Mouse (Mus musculus): ENCODE measurements at regions not wholly inside any gene's neighbourhood (a gene's known extent, or its start where the extent isn't known, plus 50 kb on each side); places are given as distances from the start of the nearest gene placed in this dataset.
A peak's percentile ranks its signal among the peaks of the same experiment; 100 is the strongest.

DNA sequence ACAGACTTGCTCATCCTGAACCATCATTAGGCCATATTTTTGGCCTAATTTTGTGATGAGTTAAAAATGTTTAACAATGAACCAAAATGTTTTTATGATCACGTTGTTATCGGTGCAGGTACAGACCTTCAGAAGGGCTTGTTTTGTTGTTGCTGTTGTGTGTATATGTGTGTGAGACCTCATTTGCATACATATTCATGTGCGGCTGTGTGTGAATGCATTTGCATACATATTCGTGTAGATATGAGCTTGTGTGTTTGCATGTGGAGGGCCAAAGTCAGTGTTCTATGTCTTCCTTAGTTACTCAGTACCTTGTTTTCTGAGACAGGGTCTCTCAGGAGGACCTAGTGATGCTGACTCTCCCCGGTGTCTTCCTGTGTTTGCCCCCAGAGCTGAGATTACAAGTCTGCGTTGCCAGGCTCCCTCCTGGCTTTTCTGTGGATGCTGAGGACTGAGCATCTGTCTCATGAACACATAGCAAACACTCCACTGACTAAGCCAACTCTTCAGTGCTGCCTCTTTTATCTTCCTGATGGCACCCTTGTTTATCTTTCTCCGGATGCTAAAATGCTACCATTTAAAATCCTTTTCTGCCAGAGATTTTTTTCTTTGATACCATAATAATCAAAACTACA, 726.5 kb upstream of the Pfkp start:
- H3K4me3 ChIP-seq (ENCODE audit: low read depth, low read length), result no peak overlapping the region
- no peak for DNase-seq (ENCODE audit: low spot score)
- H3K9me3 ChIP-seq (ENCODE audit: control insufficient read depth, low read length), result no peaks in the 10 kb centered on the region
- H3K36me3 ChIP-seq (ENCODE audit: control insufficient read depth, insufficient read depth, low read length), result no peaks in the 10 kb centered on the region
- H3K4me2 ChIP-seq (ENCODE audit: low read depth, low read length, severe bottlenecking), result no peak overlapping the region
- H3K27ac ChIP-seq (ENCODE audit: low read depth, low read length), result no peak overlapping the region
- no peak overlapping the region for H3K9ac ChIP-seq (ENCODE audit: low read length)
- no peaks in the 10 kb centered on the region for H3K27me3 ChIP-seq (ENCODE audit: control insufficient read depth, insufficient read depth, low read length)
- ATAC-seq (replicated peaks; ENCODE audit: low FRiP score), result no peak
- WGBS, result 86% methylated on average over 7 of the region's 7 CpGs
- H3K4me1 ChIP-seq (replicated peaks; ENCODE audit: control insufficient read depth, insufficient read depth, low read length), result no peaks in the 10 kb centered on the region

GRCm38 (mm10) chr13:7414342-7415287, 766.0 kb upstream of the Pfkp start:
- H3K9me3 ChIP-seq (ENCODE audit: control insufficient read depth, low read length), result no peaks in the 10 kb centered on the region

DNA sequence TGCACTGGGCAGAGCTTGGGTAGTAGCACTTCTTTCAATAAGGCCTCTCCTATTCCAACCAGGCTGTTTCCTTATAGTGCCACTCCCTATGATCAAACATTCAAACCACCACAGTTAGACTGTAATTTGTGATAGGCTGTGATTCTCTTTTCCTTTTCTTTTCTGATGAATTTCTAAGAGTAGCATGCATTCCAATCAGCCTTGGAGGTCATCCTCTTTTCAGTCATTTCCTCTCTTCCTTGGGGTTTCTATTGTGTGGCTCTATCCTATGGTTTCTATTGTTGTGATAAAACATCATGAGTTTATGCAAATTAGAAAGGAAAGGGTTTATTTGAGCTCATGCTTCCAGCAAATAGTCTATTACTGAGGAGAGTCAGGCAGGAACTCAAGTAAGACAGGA, 774.9 kb upstream of the Adarb2 start:
- no peak overlapping the region for H3K4me2 ChIP-seq (ENCODE audit: low read depth, low read length, severe bottlenecking)
- H3K27me3 ChIP-seq (ENCODE audit: control insufficient read depth, insufficient read depth, low read length), result no peaks in the 10 kb centered on the region
- H3K27ac ChIP-seq (ENCODE audit: low read depth, low read length), result no peak overlapping the region
- no peaks in the 10 kb centered on the region for H3K9me3 ChIP-seq (ENCODE audit: control insufficient read depth, low read length)
- no peak for DNase-seq (ENCODE audit: low spot score)
- no peaks in the 10 kb centered on the region for H3K36me3 ChIP-seq (ENCODE audit: control insufficient read depth, insufficient read depth, low read length)
- H3K4me3 ChIP-seq (ENCODE audit: low read depth, low read length), result no peak overlapping the region
- H3K9ac ChIP-seq (ENCODE audit: low read length), result no peak overlapping the region
- no peak for ATAC-seq (replicated peaks; ENCODE audit: low FRiP score)
- H3K4me1 ChIP-seq (replicated peaks; ENCODE audit: control insufficient read depth, insufficient read depth, low read length), result no peaks in the 10 kb centered on the region

More at GRCm38 (mm10) chr13:7414342-7415287, 766.0 kb upstream of the Pfkp start:
- Histone ChIP-seq H3K9ac (ENCODE audit: low read length) (no peak overlapping the region), H3K4me2 (ENCODE audit: low read depth, low read length, severe bottlenecking) (no peak overlapping the region), H3K4me3 (ENCODE audit: low read depth, low read length) (no peak overlapping the region), H3K36me3 (ENCODE audit: control insufficient read depth, insufficient read depth, low read length) (no peaks in the 10 kb centered on the region), H3K27ac (ENCODE audit: low read depth, low read length) (no peak overlapping the region), H3K4me1 (replicated peaks; ENCODE audit: control insufficient read depth, insufficient read depth, low read length) (no peaks in the 10 kb centered on the region), H3K27me3 (ENCODE audit: control insufficient read depth, insufficient read depth, low read length) (no peaks in the 10 kb centered on the region)
- 47% methylated on average over 3 of the region's 3 CpGs for WGBS
- DNase-seq (ENCODE audit: low spot score) (no peak), ATAC-seq (replicated peaks; ENCODE audit: low FRiP score) (peak; percentile 66; the same call in 1 of the 2 replicates)

- Histone ChIP-seq H3K4me1 (replicated peaks; ENCODE audit: control insufficient read depth, insufficient read depth, low read length) (no peaks in the 10 kb centered on the region), H3K9ac (ENCODE audit: low read length) (no peak overlapping the region), H3K4me2 (ENCODE audit: low read depth, low read length, severe bottlenecking) (no peak overlapping the region), H3K27me3 (ENCODE audit: control insufficient read depth, insufficient read depth, low read length) (no peaks in the 10 kb centered on the region), H3K27ac (ENCODE audit: low read depth, low read length) (no peak overlapping the region), H3K36me3 (ENCODE audit: control insufficient read depth, insufficient read depth, low read length) (no peaks in the 10 kb centered on the region), H3K4me3 (ENCODE audit: low read depth, low read length) (no peak overlapping the region), H3K9me3 (ENCODE audit: control insufficient read depth, low read length) (no peaks in the 10 kb centered on the region)
- WGBS, result 82% methylated on average over 3 of the region's 3 CpGs
- DNase-seq (ENCODE audit: low spot score) (no peak), ATAC-seq (replicated peaks; ENCODE audit: low FRiP score) (no peak)
These were observed 773.4 kb upstream of the Adarb2 start for GRCm38 (mm10) chr13:7429271-7429670.

DNA sequence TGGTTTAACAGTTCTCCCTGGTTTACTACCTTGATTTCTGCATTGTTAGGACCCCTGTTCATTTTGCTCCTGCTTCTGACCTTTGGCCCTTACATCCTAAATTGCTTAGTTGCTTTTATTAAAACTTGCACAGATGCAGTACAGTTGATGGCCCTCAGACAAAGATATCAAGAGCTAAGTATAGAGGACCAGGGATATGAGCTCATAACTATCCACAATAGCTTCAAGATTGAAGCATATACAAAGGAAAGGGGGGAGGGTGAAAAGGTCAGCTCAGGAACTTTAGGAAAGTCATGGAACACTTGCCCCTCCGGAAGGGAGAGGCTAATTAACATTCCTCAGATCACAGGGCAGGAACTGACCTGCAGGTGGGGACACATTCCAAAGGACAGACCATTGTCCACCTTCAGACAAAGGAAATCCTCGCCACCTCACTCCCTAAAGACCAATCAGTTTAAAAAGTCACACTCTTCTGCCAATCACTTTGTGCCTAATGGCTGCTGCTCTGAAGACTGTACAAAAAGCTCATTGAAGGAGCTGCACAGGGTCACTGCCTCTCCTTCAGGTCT, 751.1 kb upstream of the Adarb2 start:
- Histone ChIP-seq H3K9ac (ENCODE audit: low read length) (no peak overlapping the region), H3K36me3 (ENCODE audit: control insufficient read depth, insufficient read depth, low read length) (no peaks in the 10 kb centered on the region), H3K4me2 (ENCODE audit: low read depth, low read length, severe bottlenecking) (no peak overlapping the region), H3K9me3 (ENCODE audit: control insufficient read depth, low read length) (no peaks in the 10 kb centered on the region), H3K27me3 (ENCODE audit: control insufficient read depth, insufficient read depth, low read length) (no peaks in the 10 kb centered on the region), H3K27ac (ENCODE audit: low read depth, low read length) (no peak overlapping the region), H3K4me1 (replicated peaks; ENCODE audit: control insufficient read depth, insufficient read depth, low read length) (no peaks in the 10 kb centered on the region), H3K4me3 (ENCODE audit: low read depth, low read length) (no peak overlapping the region)
- ATAC-seq (replicated peaks; ENCODE audit: low FRiP score) (0 out of 2 replicates have a peak, but pooled peaks have one; percentile 30), DNase-seq (ENCODE audit: low spot score) (no peak)
- WGBS, result 15% methylated on average over 2 of the region's 2 CpGs

DNA sequence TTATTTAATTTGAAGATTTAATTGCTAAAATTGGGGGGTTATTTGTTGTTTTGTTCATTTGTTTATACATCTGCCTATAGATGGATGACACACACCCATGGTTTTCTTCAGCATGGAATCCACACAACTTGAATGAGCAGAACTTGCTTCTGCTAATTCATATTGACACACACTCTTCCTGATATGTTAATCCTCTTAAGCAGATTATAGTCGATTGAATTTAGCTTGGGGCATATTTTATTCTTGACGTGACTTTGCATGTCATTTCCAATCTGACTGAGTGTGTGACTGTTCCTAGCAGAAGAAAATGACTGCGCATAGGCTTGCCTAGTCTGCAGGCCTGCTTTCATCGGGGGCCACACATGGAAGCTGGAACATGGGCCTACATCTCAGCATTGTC, 727.0 kb upstream of the Adarb2 start:
- WGBS, result 81% methylated on average over 4 of the region's 4 CpGs
- no peaks in the 10 kb centered on the region for H3K4me1 ChIP-seq (replicated peaks; ENCODE audit: control insufficient read depth, insufficient read depth, low read length)
- no peaks in the 10 kb centered on the region for H3K27me3 ChIP-seq (ENCODE audit: control insufficient read depth, insufficient read depth, low read length)
- H3K27ac ChIP-seq (ENCODE audit: low read depth, low read length), result no peak overlapping the region
- H3K4me2 ChIP-seq (ENCODE audit: low read depth, low read length, severe bottlenecking), result no peak overlapping the region
- no peaks in the 10 kb centered on the region for H3K36me3 ChIP-seq (ENCODE audit: control insufficient read depth, insufficient read depth, low read length)
- H3K4me3 ChIP-seq (ENCODE audit: low read depth, low read length), result no peak overlapping the region
- no peaks in the 10 kb centered on the region for H3K9me3 ChIP-seq (ENCODE audit: control insufficient read depth, low read length)
- no peak overlapping the region for H3K9ac ChIP-seq (ENCODE audit: low read length)
- DNase-seq (ENCODE audit: low spot score) (no peak), ATAC-seq (replicated peaks; ENCODE audit: low FRiP score) (no peak)

- Histone ChIP-seq H3K4me3 (ENCODE audit: low read depth, low read length) (no peak overlapping the region), H3K4me1 (replicated peaks; ENCODE audit: control insufficient read depth, insufficient read depth, low read length) (no peaks in the 10 kb centered on the region), H3K9ac (ENCODE audit: low read length) (no peak overlapping the region), H3K4me2 (ENCODE audit: low read depth, low read length, severe bottlenecking) (no peak overlapping the region), H3K9me3 (ENCODE audit: control insufficient read depth, low read length) (no peaks in the 10 kb centered on the region), H3K36me3 (ENCODE audit: control insufficient read depth, insufficient read depth, low read length) (no peaks in the 10 kb centered on the region), H3K27me3 (ENCODE audit: control insufficient read depth, insufficient read depth, low read length) (no peaks in the 10 kb centered on the region), H3K27ac (ENCODE audit: low read depth, low read length) (no peak overlapping the region)
- DNase-seq (ENCODE audit: low spot score) (no peak), ATAC-seq (replicated peaks; ENCODE audit: low FRiP score) (no peak)
These were observed 684.6 kb upstream of the Adarb2 start for GRCm38 (mm10) chr13:7518090-7518489.

- H3K9me3 ChIP-seq (ENCODE audit: control insufficient read depth, low read length), result no peaks in the 10 kb centered on the region
- WGBS, result 68% methylated on average over 1 of the region's 1 CpGs
- no peak overlapping the region for H3K4me3 ChIP-seq (ENCODE audit: low read depth, low read length)
These were observed 678.2 kb upstream of the Adarb2 start for GRCm38 (mm10) chr13:7524436-7524835.

More at GRCm38 (mm10) chr13:7524436-7524835, 678.2 kb upstream of the Adarb2 start:
- H3K4me2 ChIP-seq (ENCODE audit: low read depth, low read length, severe bottlenecking), result no peak overlapping the region
- H3K9ac ChIP-seq (ENCODE audit: low read length), result no peak overlapping the region
- no peaks in the 10 kb centered on the region for H3K27me3 ChIP-seq (ENCODE audit: control insufficient read depth, insufficient read depth, low read length)
- H3K36me3 ChIP-seq (ENCODE audit: control insufficient read depth, insufficient read depth, low read length), result no peaks in the 10 kb centered on the region
- no peak for ATAC-seq (replicated peaks; ENCODE audit: low FRiP score)
- H3K4me1 ChIP-seq (replicated peaks; ENCODE audit: control insufficient read depth, insufficient read depth, low read length), result no peaks in the 10 kb centered on the region
- no peak for DNase-seq (ENCODE audit: low spot score)
- no peak overlapping the region for H3K27ac ChIP-seq (ENCODE audit: low read depth, low read length)
